ENCODE assay signal across 16 mouse cellular contexts in genomic region chr6:147501439-147501838, GRCm38 (mm10).
"Had no signal": no experiment of that assay in that cellular context is flagged by ENCODE, and none has a peak within 500 bp of the region (broad histone marks: within the 10 kb centered on the region; RNA-seq: fewer than 3 reads in every experiment).

No protein-coding gene starts in this region.

- H3K27ac ChIP-seq: left cerebral cortex, adult 2 months; limb, embryonic 12.5 days; liver, embryonic 13.5 days; lung, embryonic 15.5 days; macrophage; midbrain, embryonic 12.5 days; neural tube, embryonic 15.5 days; stomach, postnatal 0 days had no signal

- DNase-seq: kidney, postnatal 25 days; liver; liver, embryonic 13.5 days; liver, postnatal 0 days; lung, postnatal 14 days; right cerebral cortex, adult 18-20 months; right cerebral cortex, postnatal 25 days; thymus, postnatal 4 days had no signal

- H3K4me2 ChIP-seq: limb, embryonic 12.5 days; liver, embryonic 13.5 days; lung, embryonic 15.5 days; midbrain, embryonic 12.5 days; neural tube, embryonic 15.5 days had no signal

- H3K4me3 ChIP-seq: left cerebral cortex, adult 2 months; limb, embryonic 12.5 days; liver, embryonic 13.5 days; lung, embryonic 15.5 days; midbrain, embryonic 12.5 days; neural tube, embryonic 15.5 days had no signal

- H3K36me3 ChIP-seq: limb, embryonic 12.5 days; liver, embryonic 13.5 days; lung, embryonic 15.5 days; midbrain, embryonic 12.5 days; neural tube, embryonic 15.5 days had no signal

- ATAC-seq: liver, postnatal 0 days; midbrain, embryonic 16.5 days had no signal

- H3K4me1 ChIP-seq: liver, embryonic 13.5 days; lung, embryonic 15.5 days; midbrain, embryonic 12.5 days; neural tube, embryonic 15.5 days had no signal

- H3K9me3 ChIP-seq: limb, embryonic 12.5 days; liver, embryonic 13.5 days; lung, embryonic 15.5 days; midbrain, embryonic 12.5 days; neural tube, embryonic 15.5 days had no signal

- H3K9ac ChIP-seq: limb, embryonic 12.5 days; liver, embryonic 13.5 days; liver, postnatal 0 days; lung, embryonic 15.5 days; midbrain, embryonic 12.5 days; neural tube, embryonic 15.5 days had no signal

- H3K27me3 ChIP-seq: limb, embryonic 12.5 days; liver, embryonic 13.5 days; lung, embryonic 15.5 days; midbrain, embryonic 12.5 days; neural tube, embryonic 15.5 days had no signal
